ENCODE assay signal across 7 mouse cellular contexts in genomic region chr14:101378965-101379662, GRCm38 (mm10).
A peak's percentile ranks its signal among the peaks of the same experiment; 100 is the strongest.
DNase-seq lines count a peak whose midpoint lies in the region; ATAC-seq and TF ChIP-seq lines count a peak whose summit lies in the region.

No protein-coding gene starts in this region.

- H3K4me1 ChIP-seq in intestine, postnatal 0 days (replicated peaks; ENCODE audit: control insufficient read depth, insufficient read depth, low read length), result no peaks in the 10 kb centered on the region
- H3K4me1 ChIP-seq in midbrain, embryonic 12.5 days, result peaks cover 12% of the 10 kb centered on the region; the same call in 1 of the 2 replicates

- intact Hi-C loops in left cerebral cortex, postnatal 36 days (cut with DNase I), result loop anchor here (10.0 kb wide), 2 partner anchors 1094 to 1444 kb away; partner anchors contain the start of gene Klf12

- peak; percentile 82 for DNase-seq in adrenal gland, postnatal 14 days
- peak; percentile 67 for DNase-seq in embryo, embryonic 11.5 days (ENCODE audit: low read depth, low spot score)
- DNase-seq in left cerebral cortex, postnatal 36 days (ENCODE audit: low spot score in 2 of 2), result peak; percentile 70 to 75
- peak; percentile 13 for DNase-seq in splenic B cell, adult 2 months (ENCODE audit: low read depth, low spot score)

- H3K4me2 ChIP-seq in intestine, postnatal 0 days (replicated peaks; ENCODE audit: low read depth), result peak overlapping the region; percentile 55
- peak overlapping the region; percentile 44 for H3K4me2 ChIP-seq in midbrain, embryonic 12.5 days (replicated peaks)

- TF ChIP-seq CTCF in intestine, postnatal 0 days (IDR thresholded peaks at IDR 0.05; ENCODE audit: low read depth), result peak; percentile 96

- no peaks in the 10 kb centered on the region for H3K9me3 ChIP-seq in intestine, postnatal 0 days (ENCODE audit: control insufficient read depth)
- H3K9me3 ChIP-seq in midbrain, embryonic 12.5 days, result no peaks in the 10 kb centered on the region

- 23% methylated on average over 21 of the region's 21 CpGs for WGBS in intestine, postnatal 0 days
- WGBS in midbrain, embryonic 12.5 days, result 22% methylated on average over 21 of the region's 21 CpGs

- no peak overlapping the region for H3K27ac ChIP-seq in intestine, postnatal 0 days (ENCODE audit: low read depth, low read length)
- peak overlapping the region; percentile 46 for H3K27ac ChIP-seq in midbrain, embryonic 12.5 days (replicated peaks)

- H3K4me3 ChIP-seq in intestine, postnatal 0 days (ENCODE audit: low read depth, low read length), result no peak overlapping the region
- H3K4me3 ChIP-seq in midbrain, embryonic 12.5 days, result peak overlapping the region; percentile 20; the same call in 1 of the 2 replicates

- ATAC-seq in granulocyte monocyte progenitor cell, adult 5-6 weeks (replicated peaks; ENCODE audit: poor library complexity, severe bottlenecking), result peak; percentile 94
- ATAC-seq in intestine, postnatal 0 days, result 0 out of 2 replicates have a peak, but pooled peaks have one; percentile 49
- ATAC-seq in midbrain, embryonic 12.5 days (ENCODE audit: low FRiP score, low read depth), result peak; percentile 91

- no peaks in the 10 kb centered on the region for H3K27me3 ChIP-seq in intestine, postnatal 0 days (replicated peaks; ENCODE audit: control insufficient read depth, insufficient read depth, low read length)
- H3K27me3 ChIP-seq in midbrain, embryonic 12.5 days, result no peaks in the 10 kb centered on the region
- H3K27me3 ChIP-seq in splenic B cell, adult 2 months (ENCODE audit: control insufficient read depth, insufficient read depth, low read length, poor library complexity, severe bottlenecking), result no peaks in the 10 kb centered on the region

- no peak overlapping the region for H3K9ac ChIP-seq in intestine, postnatal 0 days (ENCODE audit: low read depth, low read length)
- H3K9ac ChIP-seq in midbrain, embryonic 12.5 days (replicated peaks), result peak overlapping the region; percentile 12; the same call in 1 of the 2 replicates

- H3K36me3 ChIP-seq in intestine, postnatal 0 days (ENCODE audit: control insufficient read depth, insufficient read depth), result no peaks in the 10 kb centered on the region
- no peaks in the 10 kb centered on the region for H3K36me3 ChIP-seq in midbrain, embryonic 12.5 days
- H3K36me3 ChIP-seq in splenic B cell, adult 2 months (ENCODE audit: control insufficient read depth, insufficient read depth, low read length, poor library complexity, severe bottlenecking), result no peaks in the 10 kb centered on the region

Comparison
In these comparisons a context has a peak if more than half of its experiments do, and no peak if none do; other contexts are left out.
1. DNase-seq: peak in every context shown above with its lines; median percentile 82 in adrenal gland, postnatal 14 days; 72 in left cerebral cortex, postnatal 36 days; 67 in embryo, embryonic 11.5 days; 13 in splenic B cell, adult 2 months.